Mouse (Mus musculus): Measurements from ENCODE around the gene Foxn3. TPM values are rescaled to one million over a fixed set of nuclear protein-coding genes. Genes with fewer than 3 reads are reported as not detected.

The Foxn3 gene
- polyA plus RNA-seq, 1 experiment from 2014 or later, result 41.9 TPM

DNA sequence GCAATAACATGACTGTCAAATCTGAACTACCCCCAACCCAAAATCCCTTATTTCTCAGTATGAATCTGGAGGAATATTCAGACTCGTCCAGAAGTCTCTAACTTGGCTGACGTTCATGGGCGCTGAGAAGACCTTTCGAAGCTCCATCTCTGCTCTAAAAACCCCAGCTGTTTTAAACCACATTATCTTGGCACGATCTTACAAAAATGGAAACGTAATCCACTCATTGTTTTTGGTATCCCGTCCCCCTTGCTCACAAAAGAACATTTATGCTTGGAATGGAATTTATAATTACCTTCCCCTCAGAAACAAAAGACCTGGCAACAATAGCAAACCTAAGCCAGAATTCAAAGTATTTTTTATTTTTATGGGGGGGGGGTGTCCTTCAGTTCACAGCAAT is 221.6 kb downstream of the Foxn3 start:
- H3K9ac ChIP-seq (ENCODE audit: low read depth, low read length), result no peak overlapping the region
- peaks cover 14% of the 10 kb centered on the region for H3K36me3 ChIP-seq (ENCODE audit: control insufficient read depth, insufficient read depth)
- H3K9me3 ChIP-seq (ENCODE audit: control insufficient read depth), result no peaks in the 10 kb centered on the region
- no peak overlapping the region for H3K27ac ChIP-seq (ENCODE audit: low read depth, low read length)
- no peak overlapping the region for H3K4me3 ChIP-seq (ENCODE audit: low read depth, low read length)
- no peak for TF ChIP-seq CTCF (IDR thresholded peaks at IDR 0.05; ENCODE audit: low read depth)
- peaks cover 5% of the 10 kb centered on the region; the same call in 1 of the 2 replicates for H3K4me1 ChIP-seq (replicated peaks; ENCODE audit: control insufficient read depth, insufficient read depth, low read length)
- no peaks in the 10 kb centered on the region for H3K27me3 ChIP-seq (replicated peaks; ENCODE audit: control insufficient read depth, insufficient read depth, low read length)
- no peak for ATAC-seq
- H3K4me2 ChIP-seq (replicated peaks; ENCODE audit: low read depth), result no peak overlapping the region
- WGBS, result 54% methylated on average over 7 of the region's 7 CpGs

DNA sequence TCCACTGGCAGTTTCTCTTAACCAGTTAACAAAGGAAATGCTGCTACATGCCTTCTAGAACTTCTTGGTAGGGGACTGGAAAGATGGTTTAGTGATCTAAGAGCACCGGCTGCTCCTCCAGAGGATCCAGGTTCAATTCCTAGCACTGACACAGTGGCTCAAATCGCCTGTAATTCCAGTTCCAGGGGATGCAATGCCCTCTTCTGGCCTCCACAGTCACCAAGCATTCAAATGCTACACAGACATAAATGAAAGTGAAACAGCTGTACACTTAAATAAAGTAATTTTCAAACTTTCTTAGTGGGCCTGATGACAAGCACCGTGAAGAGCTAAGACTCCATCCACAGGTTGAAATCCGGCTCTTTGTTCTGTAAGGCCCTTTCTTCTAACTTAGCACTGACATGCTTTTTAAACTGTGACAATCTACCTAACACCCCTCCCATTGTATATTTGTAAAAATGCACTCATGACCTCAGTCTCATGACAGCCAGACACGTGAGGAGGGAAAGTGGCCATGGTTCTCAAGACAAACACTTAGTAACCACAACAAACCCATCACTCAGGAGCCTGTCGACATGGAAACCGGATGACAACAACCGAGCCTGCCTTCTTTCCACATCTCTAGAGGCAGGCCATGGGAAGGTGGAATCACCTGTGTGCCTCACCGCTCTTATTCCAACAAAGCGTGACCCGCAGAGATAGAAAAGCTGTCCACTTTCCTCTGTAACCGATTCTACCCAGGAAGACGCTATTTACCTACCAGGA is 222.8 kb downstream of the Foxn3 start:
- no peaks in the 10 kb centered on the region for H3K9me3 ChIP-seq (ENCODE audit: control insufficient read depth)
- no peak overlapping the region for H3K4me3 ChIP-seq (ENCODE audit: low read depth, low read length)
- no peaks in the 10 kb centered on the region for H3K27me3 ChIP-seq (replicated peaks; ENCODE audit: control insufficient read depth, insufficient read depth, low read length)
- WGBS, result 57% methylated on average over 13 of the region's 13 CpGs
- ATAC-seq, result peak; percentile 76
- H3K36me3 ChIP-seq (ENCODE audit: control insufficient read depth, insufficient read depth), result peaks cover 14% of the 10 kb centered on the region
- H3K4me1 ChIP-seq (replicated peaks; ENCODE audit: control insufficient read depth, insufficient read depth, low read length), result 0 out of 2 replicates have a peak, but pooled peaks cover 3% of the 10 kb centered on the region
- TF ChIP-seq CTCF (IDR thresholded peaks at IDR 0.05; ENCODE audit: low read depth), result peak; percentile 54; the same call in 1 of the 2 replicates
- H3K9ac ChIP-seq (ENCODE audit: low read depth, low read length), result no peak overlapping the region
- H3K27ac ChIP-seq (ENCODE audit: low read depth, low read length), result no peak overlapping the region
- no peak overlapping the region for H3K4me2 ChIP-seq (replicated peaks; ENCODE audit: low read depth)

DNA sequence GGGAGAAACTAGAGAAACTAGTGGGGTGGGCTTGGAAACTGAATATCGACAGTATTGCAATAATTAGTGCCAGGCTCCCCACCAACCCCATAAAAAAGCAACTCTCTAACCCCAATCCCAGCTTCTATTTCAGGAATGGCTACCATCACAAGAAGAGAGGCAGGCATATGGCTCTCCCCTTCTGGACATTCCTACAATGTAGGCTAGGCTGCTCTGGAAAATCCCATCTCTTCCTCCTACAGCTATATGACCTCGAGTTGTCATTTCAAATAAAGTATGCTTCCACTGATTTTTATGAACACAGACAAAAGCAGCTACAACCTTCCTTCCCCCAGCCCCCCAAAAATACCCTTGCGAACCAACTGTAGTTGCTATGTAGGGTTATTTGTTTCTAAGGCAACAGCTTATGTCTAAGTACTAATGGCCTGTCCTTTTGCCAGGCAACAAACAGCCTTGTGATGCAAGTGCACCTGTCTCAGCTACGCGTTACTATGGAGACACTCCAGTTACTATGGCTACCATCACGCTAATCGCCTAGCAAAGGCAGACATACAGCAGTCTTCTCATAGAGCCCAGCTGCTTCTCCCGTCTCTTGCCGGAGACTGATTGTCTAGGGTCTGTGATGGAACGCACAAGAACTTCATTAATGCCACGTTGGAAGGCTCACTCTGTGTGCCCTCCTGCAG is 223.6 kb downstream of the Foxn3 start:
- WGBS, result 89% methylated on average over 11 of the region's 11 CpGs
- H3K4me3 ChIP-seq (ENCODE audit: low read depth, low read length), result no peak overlapping the region
- no peaks in the 10 kb centered on the region for H3K27me3 ChIP-seq (replicated peaks; ENCODE audit: control insufficient read depth, insufficient read depth, low read length)
- H3K36me3 ChIP-seq (ENCODE audit: control insufficient read depth, insufficient read depth), result peaks cover 14% of the 10 kb centered on the region
- no peaks in the 10 kb centered on the region for H3K9me3 ChIP-seq (ENCODE audit: control insufficient read depth)
- H3K27ac ChIP-seq (ENCODE audit: low read depth, low read length), result no peak overlapping the region
- H3K4me2 ChIP-seq (replicated peaks; ENCODE audit: low read depth), result no peak overlapping the region
- ATAC-seq, result no peak
- no peak overlapping the region for H3K9ac ChIP-seq (ENCODE audit: low read depth, low read length)
- no peaks in the 10 kb centered on the region for H3K4me1 ChIP-seq (replicated peaks; ENCODE audit: control insufficient read depth, insufficient read depth, low read length)
- no peak for TF ChIP-seq CTCF (IDR thresholded peaks at IDR 0.05; ENCODE audit: low read depth)

- no peak overlapping the region for H3K4me2 ChIP-seq (replicated peaks; ENCODE audit: low read depth)
- no peak overlapping the region for H3K4me3 ChIP-seq (ENCODE audit: low read depth, low read length)
- no peaks in the 10 kb centered on the region for H3K9me3 ChIP-seq (ENCODE audit: control insufficient read depth)
- H3K27ac ChIP-seq (ENCODE audit: low read depth, low read length), result no peak overlapping the region
- no peak for TF ChIP-seq CTCF (IDR thresholded peaks at IDR 0.05; ENCODE audit: low read depth)
- no peak for ATAC-seq
- 69% methylated on average over 2 of the region's 2 CpGs for WGBS
- peaks cover 14% of the 10 kb centered on the region for H3K36me3 ChIP-seq (ENCODE audit: control insufficient read depth, insufficient read depth)
- H3K4me1 ChIP-seq (replicated peaks; ENCODE audit: control insufficient read depth, insufficient read depth, low read length), result no peaks in the 10 kb centered on the region
- no peak overlapping the region for H3K9ac ChIP-seq (ENCODE audit: low read depth, low read length)
- no peaks in the 10 kb centered on the region for H3K27me3 ChIP-seq (replicated peaks; ENCODE audit: control insufficient read depth, insufficient read depth, low read length)
These were observed 224.6 kb downstream of the Foxn3 start for GRCm38 (mm10) chr12:99338754-99339153.

DNA sequence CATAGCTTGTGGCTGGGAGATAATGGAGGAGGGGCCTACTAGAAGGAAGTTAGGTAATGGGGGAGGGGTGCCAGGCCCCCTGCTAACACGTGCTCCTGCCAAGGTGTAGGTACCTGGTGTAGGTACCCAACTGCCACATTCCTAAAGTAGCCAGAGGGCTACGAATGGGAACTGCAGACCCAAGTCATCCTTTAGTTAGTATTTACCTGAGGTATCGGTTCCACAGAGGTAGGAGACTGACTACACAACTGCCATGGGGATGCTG is 226.3 kb downstream of the Foxn3 start:
- WGBS, result 93% methylated on average over 3 of the region's 3 CpGs
- no peak for ATAC-seq

GRCm38 (mm10) chr12:99336349-99337170 is 226.8 kb downstream of the Foxn3 start:
- Histone ChIP-seq H3K27ac (ENCODE audit: low read depth, low read length) (no peak overlapping the region), H3K27me3 (replicated peaks; ENCODE audit: control insufficient read depth, insufficient read depth, low read length) (no peaks in the 10 kb centered on the region), H3K9ac (ENCODE audit: low read depth, low read length) (no peak overlapping the region), H3K4me2 (replicated peaks; ENCODE audit: low read depth) (no peak overlapping the region), H3K4me1 (replicated peaks; ENCODE audit: control insufficient read depth, insufficient read depth, low read length) (0 out of 2 replicates have a peak, but pooled peaks cover 5% of the 10 kb centered on the region), H3K36me3 (ENCODE audit: control insufficient read depth, insufficient read depth) (peaks cover 14% of the 10 kb centered on the region), H3K4me3 (ENCODE audit: low read depth, low read length) (no peak overlapping the region), H3K9me3 (ENCODE audit: control insufficient read depth) (no peaks in the 10 kb centered on the region)
- ATAC-seq, result no peak
- TF ChIP-seq CTCF (IDR thresholded peaks at IDR 0.05; ENCODE audit: low read depth), result no peak
- WGBS, result 58% methylated on average over 12 of the region's 12 CpGs

More for the DNA sequence above, 226.3 kb downstream of the Foxn3 start:
- no peak overlapping the region for H3K4me3 ChIP-seq (ENCODE audit: low read depth, low read length)
- H3K4me2 ChIP-seq (replicated peaks; ENCODE audit: low read depth), result no peak overlapping the region
- H3K27ac ChIP-seq (ENCODE audit: low read depth, low read length), result no peak overlapping the region
- H3K36me3 ChIP-seq (ENCODE audit: control insufficient read depth, insufficient read depth), result peaks cover 14% of the 10 kb centered on the region
- H3K4me1 ChIP-seq (replicated peaks; ENCODE audit: control insufficient read depth, insufficient read depth, low read length), result 0 out of 2 replicates have a peak, but pooled peaks cover under 1% of the 10 kb centered on the region
- no peaks in the 10 kb centered on the region for H3K27me3 ChIP-seq (replicated peaks; ENCODE audit: control insufficient read depth, insufficient read depth, low read length)
- no peak overlapping the region for H3K9ac ChIP-seq (ENCODE audit: low read depth, low read length)
- H3K9me3 ChIP-seq (ENCODE audit: control insufficient read depth), result no peaks in the 10 kb centered on the region
- TF ChIP-seq CTCF (IDR thresholded peaks at IDR 0.05; ENCODE audit: low read depth), result no peak

Data from intestine, postnatal 0 days (tissue).